Mouse (Mus musculus) urinary bladder, postnatal 14 days (tissue): ENCODE measurements around the gene Acot3.

Experiments used
- DNase-seq: peaks from one replicate; pipeline ENCODE4 v3.0.0; 2021; ENCODE audit warnings: low spot score

The Acot3 gene

DNA sequence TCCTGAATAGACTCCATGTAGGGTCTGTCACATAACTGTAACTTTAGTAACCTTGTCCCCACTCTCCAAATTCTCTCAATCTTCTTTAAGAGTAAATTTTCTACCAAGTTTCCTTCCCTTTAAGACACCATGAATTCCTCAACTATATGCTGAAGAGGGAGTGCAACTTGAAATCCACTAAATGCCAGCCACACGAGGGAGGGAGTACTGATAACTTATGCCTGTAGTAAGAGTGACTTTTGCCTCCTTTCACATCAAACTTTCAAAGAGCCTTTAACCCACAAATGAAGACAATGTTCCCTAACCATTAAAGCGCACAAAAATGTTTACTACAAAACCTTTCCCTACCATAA is 49.5 kb downstream of the Acot3 start:
- DNase-seq, result no peak

DNA sequence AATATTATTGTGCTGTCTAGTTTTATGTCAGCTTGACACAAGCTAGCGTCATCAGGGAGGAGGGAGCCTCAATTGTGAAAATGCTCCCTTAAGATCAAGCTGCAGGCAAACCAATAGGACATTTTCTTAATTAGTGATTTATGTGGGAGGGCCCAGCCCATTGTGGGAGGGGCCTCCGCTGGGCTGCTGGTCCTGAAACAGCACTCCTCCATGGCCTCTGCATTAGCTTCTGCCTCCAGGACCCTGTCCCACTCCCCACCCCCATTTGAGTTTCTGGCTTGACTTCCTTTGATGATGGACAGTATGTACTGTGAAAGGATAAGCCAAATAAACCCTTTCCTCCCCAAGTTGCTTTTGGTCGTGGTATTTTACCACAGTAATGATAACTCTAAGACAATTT is 55.1 kb downstream of the Acot3 start:
- no peak for DNase-seq

DNA sequence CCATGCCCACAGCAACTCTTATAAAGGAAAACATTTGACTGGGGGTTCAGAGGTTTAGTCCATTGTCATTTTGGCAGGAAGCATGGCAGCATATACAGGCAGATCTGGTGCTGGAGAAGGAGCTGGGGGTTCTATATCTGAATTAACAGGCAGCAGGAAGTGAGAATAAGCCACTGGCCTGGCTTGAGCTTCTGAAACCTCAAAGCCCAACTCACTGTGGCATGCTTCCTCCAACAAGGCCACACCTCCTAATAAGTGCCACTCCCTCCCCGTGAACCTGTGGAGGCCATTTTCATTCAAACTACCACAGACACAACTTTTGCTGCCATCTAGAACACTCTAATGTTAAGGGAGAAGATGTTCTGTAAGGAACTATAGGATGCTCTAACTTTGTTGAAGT is 55.7 kb downstream of the Acot3 start:
- no peak for DNase-seq

DNA sequence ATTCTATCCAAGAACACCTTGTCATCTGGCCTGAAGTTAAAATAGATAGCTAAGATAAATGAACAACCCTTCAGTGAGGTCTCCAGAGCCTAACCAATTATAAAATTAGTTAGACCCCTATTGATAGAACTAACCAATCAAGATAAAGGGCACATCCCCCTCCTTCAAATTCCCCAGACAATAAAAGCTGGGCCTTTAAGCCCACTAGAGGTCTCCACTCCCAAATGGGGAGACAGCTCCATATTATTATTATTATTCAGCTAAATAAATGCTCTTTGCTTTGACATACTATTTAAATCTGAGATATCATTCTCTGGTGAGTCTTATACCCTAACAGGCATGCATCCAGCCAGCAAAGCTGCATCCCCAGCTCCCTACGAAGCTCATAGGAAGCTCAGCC is 58.0 kb downstream of the Acot3 start:
- DNase-seq, result no peak
